Mouse (Mus musculus): ENCODE measurements at regions not wholly inside any gene's neighbourhood (a gene's known extent, or its start where the extent isn't known, plus 50 kb on each side); places are given as distances from the start of the nearest gene placed in this dataset.
A peak's percentile ranks its signal among the peaks of the same experiment; 100 is the strongest.

DNA sequence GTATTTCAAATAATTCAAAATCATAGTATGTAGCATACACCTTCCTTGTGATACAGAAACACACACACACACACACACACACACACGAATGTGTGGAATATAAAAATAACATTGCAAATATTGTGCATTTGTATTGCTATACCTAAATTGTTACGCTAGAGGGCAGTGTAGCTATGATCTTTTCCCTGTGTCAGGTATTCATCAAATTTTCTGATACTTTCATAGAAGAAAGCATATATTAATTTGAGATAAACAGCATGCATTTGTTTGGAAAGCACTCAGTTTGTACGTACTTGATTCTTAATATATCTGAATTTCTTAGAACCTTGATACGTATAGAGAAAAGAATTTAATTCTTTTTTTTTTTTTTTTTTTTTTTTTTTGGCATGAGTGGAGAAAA is 1700.9 kb upstream of the Sel1l start:
- DNase-seq (ENCODE audit: low read depth, low spot score), result peak; percentile 15

DNA sequence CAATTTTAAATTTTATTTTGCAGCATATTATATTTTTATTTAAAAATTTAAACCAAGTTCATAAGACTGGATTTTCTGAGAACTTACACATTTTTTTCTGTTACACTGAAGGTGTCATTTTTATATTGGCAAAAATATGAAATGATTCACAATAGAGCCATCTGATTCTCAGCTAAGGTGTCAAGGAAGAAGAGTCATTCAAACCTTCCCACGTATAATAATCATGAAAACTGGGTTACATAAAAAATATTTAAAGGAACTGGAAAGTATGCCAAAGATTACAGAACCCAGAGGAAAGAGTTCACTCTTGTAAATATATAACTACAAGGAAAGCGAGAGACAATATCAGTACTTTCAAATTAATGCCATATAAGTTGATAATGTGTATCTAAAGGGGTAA is 1674.5 kb upstream of the Sel1l start:
- DNase-seq (ENCODE audit: low read depth, low spot score), result no peak

DNA sequence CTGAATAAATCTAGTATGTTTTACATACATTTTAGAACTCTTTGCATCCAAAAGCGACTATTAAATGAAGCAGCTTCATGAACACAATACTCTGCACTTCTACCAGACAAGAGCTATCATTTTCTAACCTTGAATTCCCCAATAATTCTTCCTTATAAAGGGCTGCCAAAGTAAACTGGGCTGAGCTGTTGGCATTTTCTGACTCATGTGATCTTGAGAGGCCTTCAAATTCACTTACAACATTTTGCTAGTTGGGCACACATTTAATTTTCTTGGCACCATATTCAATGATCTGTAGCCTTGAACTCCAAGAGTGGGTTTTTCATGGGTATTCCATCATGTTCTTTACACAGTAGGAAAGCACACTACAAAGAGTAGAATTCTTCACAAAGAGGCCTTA is 1637.4 kb upstream of the Sel1l start:
- DNase-seq (ENCODE audit: low read depth, low spot score), result no peak

DNA sequence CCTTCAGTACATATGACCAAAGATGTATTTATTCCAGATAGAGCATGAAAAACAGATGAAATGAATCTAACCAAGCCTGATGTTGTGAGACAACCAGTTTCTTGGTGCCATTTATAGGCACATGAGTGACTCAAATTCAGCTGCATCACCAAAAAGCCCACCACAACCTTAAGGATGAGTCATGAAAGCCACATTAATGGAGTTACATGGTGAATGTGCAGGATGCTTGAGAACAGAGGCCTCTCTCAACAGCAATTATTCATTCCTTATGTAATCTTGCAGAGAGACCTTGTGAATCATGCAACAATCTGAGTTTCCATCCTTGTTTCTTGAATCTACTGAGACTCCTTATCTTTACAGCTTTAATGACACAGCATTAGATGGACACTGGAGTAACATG is 1613.1 kb upstream of the Sel1l start:
- DNase-seq (ENCODE audit: low read depth, low spot score), result no peak

DNA sequence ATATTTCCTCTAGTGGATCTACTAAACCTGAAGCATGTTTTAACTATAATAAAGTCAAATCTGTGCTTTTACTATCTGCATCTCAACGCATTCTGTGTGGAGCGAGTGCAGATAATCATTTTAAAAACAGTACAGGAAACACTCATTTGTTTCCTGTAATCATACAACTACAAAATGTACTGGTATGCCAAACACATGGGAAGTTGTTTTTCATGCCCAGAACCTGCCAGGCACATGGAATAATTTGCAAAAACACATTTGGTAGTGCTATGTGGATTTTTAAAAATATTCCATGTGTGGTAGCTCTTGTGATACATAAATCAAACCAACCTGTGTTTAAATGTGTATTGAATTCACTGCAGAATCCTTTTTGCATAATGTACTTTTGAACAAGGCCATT is 1600.5 kb upstream of the Sel1l start:
- no peak for DNase-seq (ENCODE audit: low read depth, low spot score)

DNA sequence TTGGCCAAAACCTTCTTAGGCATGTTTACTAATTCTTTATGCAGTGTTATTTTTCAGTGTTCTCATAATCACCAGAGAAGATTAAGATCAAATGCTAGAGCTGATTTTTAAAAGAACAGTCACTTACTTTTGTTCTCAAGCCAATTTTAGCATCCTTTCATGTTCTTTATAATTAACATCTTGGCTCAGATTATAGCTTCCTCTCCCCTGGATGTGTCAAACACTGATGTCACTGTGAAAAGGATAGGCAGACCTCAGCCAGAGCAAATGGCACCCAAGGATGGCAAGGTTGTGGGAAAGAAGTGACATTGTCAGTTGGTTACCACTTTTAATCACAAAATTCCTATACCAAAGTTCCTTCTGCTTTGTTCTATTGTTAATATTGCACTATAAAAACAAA is 1580.3 kb upstream of the Sel1l start:
- no peak for DNase-seq (ENCODE audit: low read depth, low spot score)

DNA sequence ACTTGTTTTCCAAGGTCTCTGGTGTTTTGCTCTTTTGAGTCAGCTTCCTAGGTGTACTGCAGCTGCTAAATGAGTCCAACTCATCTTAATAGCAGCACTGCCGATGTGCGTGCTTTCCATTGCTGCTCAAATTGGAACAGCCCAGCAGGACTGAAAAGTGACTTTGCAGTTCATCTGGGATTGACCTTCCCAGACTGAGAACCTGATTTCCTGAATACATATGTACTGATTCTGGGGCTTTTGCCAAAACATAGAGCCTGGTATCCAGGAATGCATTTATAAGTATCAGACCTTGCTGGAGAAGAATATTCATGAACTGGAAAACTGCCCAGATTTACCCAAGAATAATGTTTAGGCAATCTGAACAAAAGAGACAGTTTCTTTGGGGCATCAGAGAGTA is 1579.0 kb upstream of the Sel1l start:
- DNase-seq (ENCODE audit: low read depth, low spot score), result no peak

DNA sequence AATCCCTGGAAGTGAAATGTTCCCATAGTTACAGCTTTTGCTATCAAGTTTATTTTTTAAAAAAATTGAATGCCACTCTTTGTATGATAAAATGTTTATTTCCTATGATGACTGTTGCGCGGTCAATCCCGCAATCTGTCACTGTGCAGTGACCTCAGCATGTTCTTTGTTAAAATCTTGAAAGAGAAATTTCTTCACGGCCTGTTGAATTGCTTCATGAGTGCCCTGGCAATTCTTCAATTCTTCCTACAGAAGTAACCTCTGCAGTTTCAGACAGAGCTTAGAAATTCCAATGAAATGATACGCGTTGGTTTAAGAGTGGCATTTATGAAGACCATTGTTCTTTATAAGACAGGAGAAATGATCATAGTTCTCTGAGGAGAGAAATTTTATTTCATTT is 1567.4 kb upstream of the Sel1l start:
- DNase-seq (ENCODE audit: low read depth, low spot score), result no peak

DNA sequence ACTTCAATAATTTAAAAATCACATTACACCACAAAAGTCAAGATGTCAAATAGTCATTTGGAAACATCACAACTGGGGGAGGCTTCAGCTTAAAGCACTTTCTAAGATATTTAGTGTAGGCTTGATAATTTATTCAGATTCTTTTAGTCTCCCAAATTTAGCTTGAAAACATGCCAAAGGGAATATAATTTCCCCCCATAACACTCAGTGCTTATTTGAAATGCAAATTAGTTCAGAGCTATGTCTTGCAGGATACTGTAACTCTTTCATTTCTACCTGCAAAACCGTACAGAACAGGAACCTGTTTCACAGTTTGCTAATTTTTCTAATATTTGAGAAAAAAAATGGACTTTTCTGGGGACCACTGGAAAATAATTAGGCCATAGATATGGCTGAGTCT is 1566.8 kb upstream of the Sel1l start:
- DNase-seq (ENCODE audit: low read depth, low spot score), result no peak

DNA sequence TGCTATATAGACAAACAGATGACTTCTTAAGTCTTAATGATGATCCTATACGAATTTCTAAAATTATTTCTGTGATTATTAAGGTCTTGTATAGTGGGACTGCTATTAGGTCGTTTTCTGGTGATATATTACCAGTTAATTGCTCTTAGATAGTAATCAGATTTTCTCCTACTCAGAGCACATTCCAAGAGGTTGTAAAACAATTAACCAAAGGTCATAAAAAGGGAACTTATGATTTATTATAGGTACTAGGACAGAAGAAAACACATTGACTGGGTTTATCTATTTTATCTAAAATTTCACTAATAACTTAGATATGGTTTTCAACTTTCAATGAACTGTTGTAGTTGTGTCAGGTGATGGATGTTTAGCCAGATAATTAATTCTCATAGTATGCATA is 1536.6 kb upstream of the Sel1l start:
- no peak for DNase-seq (ENCODE audit: low read depth, low spot score)

DNA sequence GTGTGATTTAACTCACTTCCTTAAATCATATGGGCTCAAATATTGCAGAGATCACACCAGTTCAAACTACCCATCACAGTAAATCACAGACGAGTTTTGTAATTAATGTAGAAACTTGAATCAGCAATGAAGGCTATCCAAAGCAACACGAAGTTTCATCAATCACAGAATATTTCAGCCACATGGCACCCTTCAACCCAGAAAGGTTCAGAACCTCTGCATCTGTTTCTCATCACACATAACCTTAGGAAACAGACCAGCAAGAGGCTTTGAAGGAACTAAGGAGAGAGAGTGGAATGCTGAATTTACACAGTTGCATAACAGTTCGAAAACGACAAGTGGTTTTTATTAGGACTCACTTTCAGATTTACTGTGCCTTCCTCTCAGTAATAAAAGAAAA is 1494.0 kb upstream of the Sel1l start:
- no peak for DNase-seq (ENCODE audit: low read depth, low spot score)

DNA sequence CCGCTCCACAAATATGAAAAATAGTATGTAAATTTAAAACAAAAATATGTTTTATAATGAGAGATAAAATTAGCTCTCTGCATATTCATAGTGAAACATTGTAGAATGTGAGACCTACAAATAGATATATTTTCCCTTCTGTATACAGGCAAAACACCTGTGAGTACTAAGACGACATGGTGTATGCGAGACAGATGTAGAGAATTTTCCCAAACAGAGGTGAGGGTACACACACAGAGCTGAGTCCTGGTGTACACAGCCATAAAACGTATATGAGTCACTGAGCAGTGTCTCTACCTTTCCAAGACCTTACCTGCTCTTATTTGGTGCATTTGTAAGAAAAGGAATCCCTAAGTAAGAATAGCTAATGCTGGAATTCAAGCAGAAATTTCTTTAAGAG is 1493.6 kb upstream of the Sel1l start:
- no peak for DNase-seq (ENCODE audit: low read depth, low spot score)

DNA sequence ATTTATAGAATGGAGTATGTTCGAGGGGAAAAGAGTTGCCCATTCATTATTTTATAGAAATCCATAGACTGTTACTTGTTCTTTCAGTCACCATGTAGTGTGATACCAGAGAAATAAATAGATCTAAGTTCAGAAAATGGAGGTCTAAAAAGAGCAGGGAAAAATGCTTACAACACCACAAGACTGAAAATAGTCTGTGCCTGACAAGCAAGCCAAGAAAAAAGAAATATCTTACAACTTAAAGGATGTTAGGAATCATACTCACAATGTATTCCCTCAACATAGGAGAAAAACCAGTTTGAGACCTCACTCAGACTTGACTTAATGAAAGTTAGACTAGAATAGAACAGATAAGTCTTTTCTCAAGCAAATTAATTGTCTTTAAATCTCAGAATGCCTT is 1486.6 kb upstream of the Sel1l start:
- DNase-seq (ENCODE audit: low read depth, low spot score), result no peak

DNA sequence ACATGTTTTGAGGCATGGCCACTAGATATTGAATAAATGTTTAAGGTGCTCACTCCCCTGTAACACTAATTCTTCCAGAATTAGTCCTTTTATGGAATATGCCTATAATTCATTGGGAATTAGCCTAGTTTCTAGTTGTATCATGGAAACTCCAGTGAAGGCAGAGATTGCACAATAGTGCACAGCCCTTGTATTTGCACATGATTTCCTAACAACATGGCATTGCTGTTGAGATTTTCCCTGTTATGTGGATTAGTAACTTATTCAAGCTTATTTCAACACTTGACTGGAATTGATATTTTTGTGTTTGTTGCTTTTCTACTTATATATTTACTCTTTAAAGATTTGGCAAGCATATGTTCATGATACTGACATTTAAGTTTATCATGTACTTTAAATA is 1463.3 kb upstream of the Sel1l start:
- no peak for DNase-seq (ENCODE audit: low read depth, low spot score)

DNA sequence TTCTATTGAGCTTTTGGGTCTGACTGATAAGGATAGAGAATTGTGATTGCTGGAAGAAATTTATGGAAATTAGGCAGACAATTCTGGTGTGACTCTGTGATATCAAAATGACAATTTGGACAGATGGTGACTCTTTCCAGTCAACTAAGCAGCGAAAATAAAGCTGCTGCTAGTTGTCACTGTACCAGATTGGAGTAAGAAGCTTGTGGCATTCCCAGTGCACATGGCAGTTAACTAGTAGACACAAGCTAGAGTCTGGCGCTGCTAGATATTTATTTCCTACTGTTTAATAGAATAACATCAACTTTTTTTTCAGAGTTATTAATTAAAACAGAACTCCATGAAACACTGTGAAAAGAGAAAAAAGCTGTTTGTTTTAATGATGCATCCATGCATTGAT is 1432.9 kb upstream of the Sel1l start:
- no peak for DNase-seq (ENCODE audit: low read depth, low spot score)

DNA sequence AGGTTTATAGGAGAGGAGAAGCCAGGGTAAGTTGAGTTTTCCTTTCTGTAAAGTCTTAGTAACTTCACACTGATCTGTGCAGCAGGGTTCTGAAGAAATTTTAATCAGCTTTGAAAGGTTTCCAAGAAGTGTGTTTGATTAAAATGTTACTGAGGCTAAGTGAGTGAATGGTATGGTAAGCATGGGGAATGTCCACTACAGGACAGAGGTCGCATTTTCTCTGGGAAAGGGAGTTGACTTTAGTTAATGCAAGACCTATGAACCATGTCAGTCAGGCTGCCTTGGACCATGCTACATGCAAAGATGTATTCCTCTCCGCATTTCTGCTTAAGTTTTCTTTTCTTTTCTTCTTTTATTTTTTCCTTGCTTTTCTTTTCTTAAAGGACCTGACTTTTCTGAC is 1424.7 kb upstream of the Sel1l start:
- no peak for DNase-seq (ENCODE audit: low read depth, low spot score)

DNA sequence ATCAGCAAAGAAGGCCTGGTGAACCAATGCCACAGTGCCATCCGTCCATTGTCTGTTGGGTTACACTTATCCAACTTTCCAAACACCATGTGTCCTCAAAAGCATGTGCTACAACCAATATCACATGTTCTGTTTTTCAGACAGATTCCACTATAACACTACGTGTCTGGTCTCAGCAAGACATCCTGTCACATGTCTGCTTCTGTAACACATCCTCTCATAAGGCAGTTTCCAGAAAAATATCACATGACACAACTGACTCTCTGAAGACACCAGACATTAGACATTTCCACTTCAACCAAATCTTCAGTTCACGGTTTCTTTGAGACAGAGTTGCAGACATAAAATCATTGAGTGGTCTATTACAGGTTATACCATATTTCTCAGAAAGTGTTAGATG is 1381.3 kb upstream of the Sel1l start:
- DNase-seq (ENCODE audit: low read depth, low spot score), result peak; percentile 50

DNA sequence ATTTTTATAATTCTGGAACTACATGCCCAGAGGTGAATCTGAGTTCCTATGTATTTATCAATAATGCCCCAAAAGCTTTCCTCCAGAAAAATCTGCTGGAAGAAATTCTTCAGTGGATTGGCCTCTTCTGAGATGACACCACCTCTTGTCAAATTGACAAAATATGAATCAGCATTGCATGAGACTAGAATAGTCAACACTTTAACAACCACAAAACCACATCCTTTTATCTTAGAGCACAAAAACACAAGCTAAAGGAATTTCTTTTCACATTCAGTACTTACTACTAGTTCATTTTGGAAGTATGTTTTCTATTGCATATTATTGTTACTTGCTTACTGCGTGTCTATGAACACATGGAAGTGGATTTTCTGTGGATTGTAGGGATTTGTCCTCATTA is 1377.9 kb upstream of the Sel1l start:
- peak; percentile 20 for DNase-seq (ENCODE audit: low read depth, low spot score)

DNA sequence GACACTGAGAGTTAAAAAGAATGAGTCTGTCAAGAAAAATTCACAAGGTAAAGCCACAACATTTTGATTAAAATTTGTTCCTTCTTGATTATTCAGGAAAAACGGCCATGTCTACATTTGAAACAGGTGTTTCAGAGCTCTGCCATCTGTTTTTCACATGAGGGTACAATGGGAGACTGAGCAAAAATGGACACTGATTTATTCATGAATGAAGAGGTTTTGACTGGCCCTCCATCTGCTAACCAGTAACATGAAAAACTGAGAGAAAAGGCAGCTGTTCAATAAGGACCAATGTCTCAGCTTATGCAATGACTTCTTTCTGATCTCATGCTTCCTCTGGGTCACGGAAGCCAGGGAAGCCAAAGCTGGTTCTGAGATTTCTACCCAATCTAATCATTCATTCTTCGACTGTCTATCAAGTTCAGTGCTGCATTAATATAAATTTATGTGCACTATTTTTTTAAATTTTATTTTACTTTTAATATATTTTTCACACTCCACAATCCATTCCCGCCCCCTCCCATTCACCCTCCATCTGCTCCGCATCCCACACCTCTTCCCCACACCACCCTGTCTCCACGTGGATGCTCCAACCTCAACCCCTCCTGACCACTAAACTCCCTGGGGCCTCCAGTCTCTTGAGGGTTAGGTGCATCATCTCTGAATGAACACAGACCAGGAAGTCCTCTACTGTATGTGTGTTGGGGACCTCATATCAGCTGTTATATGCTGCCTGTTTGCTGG is 1372.4 kb upstream of the Sel1l start:
- DNase-seq (ENCODE audit: low read depth, low spot score), result no peak

DNA sequence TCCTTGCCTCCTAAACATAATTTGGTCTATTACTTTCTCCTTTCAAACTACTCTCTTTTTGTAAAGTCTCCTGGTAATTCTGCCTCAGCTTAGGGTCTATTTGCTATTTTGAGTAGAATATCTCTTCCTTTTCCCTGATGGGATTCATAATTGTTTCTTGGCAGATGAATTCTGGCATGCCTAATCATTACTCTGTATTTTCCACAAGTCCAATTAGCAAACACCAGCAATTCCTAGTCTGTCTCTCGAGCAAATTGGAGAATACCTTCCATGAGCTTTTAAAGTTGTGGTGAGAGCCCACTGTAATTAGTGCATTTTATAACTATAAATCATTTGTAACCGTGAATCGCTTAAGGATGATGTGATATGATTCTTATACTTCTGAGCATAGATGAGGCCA is 1358.6 kb upstream of the Sel1l start:
- DNase-seq (ENCODE audit: low read depth, low spot score), result no peak

DNA sequence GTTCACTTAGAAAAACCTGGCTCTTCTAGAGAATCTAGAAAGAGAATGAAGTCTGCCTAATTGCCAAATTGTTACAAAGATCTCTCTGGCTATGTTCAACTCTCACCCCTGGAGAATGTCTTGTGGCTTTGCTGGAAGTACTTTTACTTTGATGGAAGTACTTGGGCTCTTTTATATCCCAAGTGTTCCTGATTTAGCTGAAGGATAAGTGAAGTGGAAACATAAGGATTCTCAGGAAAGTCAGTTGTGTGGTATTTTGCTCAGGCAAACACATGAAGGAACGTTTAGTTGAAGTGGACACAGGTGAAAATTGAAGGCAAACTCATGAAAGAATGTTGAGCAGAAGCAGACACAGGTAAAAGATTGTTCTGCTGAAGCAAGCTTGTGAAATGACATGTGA is 1340.0 kb upstream of the Sel1l start:
- DNase-seq (ENCODE audit: low read depth, low spot score), result no peak

DNA sequence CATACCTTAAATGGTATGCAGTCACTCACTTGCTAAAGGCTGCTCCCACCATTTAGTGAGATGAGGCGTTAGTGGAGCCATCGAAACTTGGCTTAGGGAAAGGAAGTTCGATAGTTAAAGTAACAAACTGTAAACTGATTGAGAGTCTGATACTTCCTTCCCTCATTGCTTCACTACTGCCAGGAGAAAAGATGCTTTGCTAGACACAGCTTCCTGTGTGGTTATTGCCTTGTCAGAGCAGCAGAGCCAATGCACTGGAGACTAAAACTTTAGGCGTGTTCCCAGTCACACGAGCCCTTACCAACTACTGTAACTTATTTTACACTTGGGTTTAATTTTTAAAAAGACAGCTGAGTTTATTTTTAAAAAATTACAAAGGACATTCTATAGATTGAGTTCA is 1324.8 kb upstream of the Sel1l start:
- DNase-seq (ENCODE audit: low read depth, low spot score), result peak; percentile 9

DNA sequence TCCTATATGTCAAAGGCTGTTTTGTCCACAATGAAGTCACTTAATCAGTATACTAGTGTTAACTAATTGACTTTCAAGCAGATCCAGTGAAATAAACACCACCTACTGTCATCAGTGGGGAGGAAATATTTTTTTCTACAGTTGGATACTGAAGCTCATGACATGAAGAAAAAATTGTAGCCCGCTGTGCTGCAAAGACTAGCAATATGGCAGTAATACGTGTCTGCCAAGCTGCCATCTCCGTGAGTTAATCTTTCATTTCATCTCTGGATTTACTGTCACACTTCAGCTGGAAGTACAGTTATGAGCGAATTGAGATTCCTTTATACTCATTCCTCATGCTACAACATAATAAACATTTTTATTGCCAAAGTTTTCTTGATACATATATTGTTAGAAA is 1311.3 kb upstream of the Sel1l start:
- no peak for DNase-seq (ENCODE audit: low read depth, low spot score)

DNA sequence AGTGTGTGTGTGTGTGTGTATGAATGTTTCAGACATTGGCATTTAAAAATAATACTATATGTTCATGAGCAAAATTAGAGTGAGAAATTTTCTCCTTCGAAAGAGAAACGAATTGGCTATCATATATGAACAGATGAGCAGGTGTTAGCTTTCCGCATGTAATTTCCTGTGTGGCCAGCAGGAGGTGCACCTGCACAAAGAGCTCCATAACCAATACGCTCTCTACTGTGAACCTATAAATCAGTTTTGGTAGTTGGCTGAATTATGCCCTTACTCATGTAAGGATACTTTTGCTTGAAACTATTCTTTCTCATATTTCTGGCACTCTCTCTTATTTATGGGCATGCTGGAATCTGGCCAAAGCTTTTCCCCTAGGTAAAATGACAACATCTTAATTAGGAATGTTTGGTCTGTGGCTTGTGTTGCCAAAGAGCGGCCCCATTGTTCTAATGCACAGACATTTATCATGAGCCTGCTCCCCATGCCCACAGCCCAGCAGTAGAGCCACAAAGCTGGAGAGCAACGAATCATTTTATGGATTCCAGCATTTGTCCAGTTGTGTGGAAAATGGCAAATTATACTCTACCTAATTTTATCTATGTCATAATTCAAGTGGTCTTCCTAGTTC is 1303.8 kb upstream of the Sel1l start:
- DNase-seq (ENCODE audit: low read depth, low spot score), result peak; percentile 81
